Mouse (Mus musculus): Measurements from ENCODE around the gene Cfap221. TPM values are rescaled to one million over a fixed set of nuclear protein-coding genes. Genes with fewer than 3 reads are reported as not detected.
A peak's percentile ranks its signal among the peaks of the same experiment; 100 is the strongest.

Cfap221 gene
- polyA plus RNA-seq, 1 experiment from 2014 or later: 0.37 TPM

GRCm38 (mm10) chr1:119902551-119903230 is 94.3 kb downstream of the Cfap221 start:
- WGBS: 32% methylated on average over 8 of the region's 8 CpGs
- Histone ChIP-seq H3K27me3 (ENCODE audit: control insufficient read depth, insufficient read depth, low read length) (no peaks in the 10 kb centered on the region), H3K9ac (replicated peaks; ENCODE audit: low read length) (no peak overlapping the region)

GRCm38 (mm10) chr1:119899195-119900123 is 97.6 kb downstream of the Cfap221 start:
- ATAC-seq (ENCODE audit: low FRiP score, low TSS enrichment) (peak; percentile 53; the same call in 1 of the 2 replicates), DNase-seq (peak; percentile 66)
- Histone ChIP-seq H3K4me1 (ENCODE audit: control insufficient read depth, insufficient read depth, low read length) (peaks cover 20% of the 10 kb centered on the region), H3K27me3 (ENCODE audit: control insufficient read depth, insufficient read depth, low read length) (no peaks in the 10 kb centered on the region), H3K4me3 (replicated peaks; ENCODE audit: low read depth, low read length) (no peak overlapping the region), H3K9me3 (ENCODE audit: control insufficient read depth, low read length) (no peaks in the 10 kb centered on the region), H3K27ac (replicated peaks; ENCODE audit: low read depth, low read length) (no peak overlapping the region), H3K9ac (replicated peaks; ENCODE audit: low read length) (no peak overlapping the region), H3K4me2 (ENCODE audit: low read length) (no peak overlapping the region), H3K36me3 (ENCODE audit: control insufficient read depth, insufficient read depth, low read length) (no peaks in the 10 kb centered on the region)
- 74% methylated on average over 11 of the region's 11 CpGs for WGBS

More at GRCm38 (mm10) chr1:119902551-119903230, 94.3 kb downstream of the Cfap221 start:
- peak; percentile 76 for DNase-seq
- no peak overlapping the region for H3K4me3 ChIP-seq (replicated peaks; ENCODE audit: low read depth, low read length)
- no peaks in the 10 kb centered on the region for H3K36me3 ChIP-seq (ENCODE audit: control insufficient read depth, insufficient read depth, low read length)
- ATAC-seq (ENCODE audit: low FRiP score, low TSS enrichment): peak; percentile 79
- H3K9me3 ChIP-seq (ENCODE audit: control insufficient read depth, low read length): no peaks in the 10 kb centered on the region
- H3K4me1 ChIP-seq (ENCODE audit: control insufficient read depth, insufficient read depth, low read length): peaks cover 20% of the 10 kb centered on the region
- peak overlapping the region; percentile 49; the same call in 1 of the 2 replicates for H3K27ac ChIP-seq (replicated peaks; ENCODE audit: low read depth, low read length)
- no peak overlapping the region for H3K4me2 ChIP-seq (ENCODE audit: low read length)

DNA sequence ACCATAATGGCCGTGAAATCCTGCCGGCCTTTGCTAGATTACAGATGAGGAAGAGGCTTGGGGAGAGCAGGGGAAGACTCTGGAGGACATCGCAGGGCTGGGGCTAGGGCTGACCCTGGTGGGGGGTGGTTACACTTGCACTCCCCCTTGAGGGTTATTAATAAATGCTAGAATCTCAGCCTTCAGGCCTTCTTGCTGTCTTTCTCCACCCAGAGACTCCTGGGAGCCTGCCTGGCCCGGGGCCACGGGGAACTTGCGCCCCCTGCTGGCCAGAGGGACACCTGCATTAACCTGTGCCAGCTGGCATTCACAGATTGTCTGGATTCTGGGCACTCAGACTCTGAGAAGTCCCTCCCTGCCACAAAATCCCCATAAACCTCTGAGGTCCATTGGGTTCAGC is 102.1 kb downstream of the Cfap221 start:
- no peak overlapping the region for H3K4me2 ChIP-seq (ENCODE audit: low read length)
- 29% methylated on average over 6 of the region's 6 CpGs for WGBS
- peak; percentile 72 for DNase-seq
- H3K9me3 ChIP-seq (ENCODE audit: control insufficient read depth, low read length): no peaks in the 10 kb centered on the region
- no peak overlapping the region for H3K27ac ChIP-seq (replicated peaks; ENCODE audit: low read depth, low read length)
- H3K4me1 ChIP-seq (ENCODE audit: control insufficient read depth, insufficient read depth, low read length): 0 out of 2 replicates have a peak, but pooled peaks cover 5% of the 10 kb centered on the region
- no peak overlapping the region for H3K9ac ChIP-seq (replicated peaks; ENCODE audit: low read length)
- H3K36me3 ChIP-seq (ENCODE audit: control insufficient read depth, insufficient read depth, low read length): no peaks in the 10 kb centered on the region
- no peak overlapping the region for H3K4me3 ChIP-seq (replicated peaks; ENCODE audit: low read depth, low read length)
- no peaks in the 10 kb centered on the region for H3K27me3 ChIP-seq (ENCODE audit: control insufficient read depth, insufficient read depth, low read length)
- ATAC-seq (ENCODE audit: low FRiP score, low TSS enrichment): peak; percentile 47; the same call in 1 of the 2 replicates

GRCm38 (mm10) chr1:119893600-119893999 is 103.4 kb downstream of the Cfap221 start:
- 91% methylated on average over 3 of the region's 3 CpGs for WGBS
- Histone ChIP-seq H3K4me2 (ENCODE audit: low read length) (no peak overlapping the region), H3K4me1 (ENCODE audit: control insufficient read depth, insufficient read depth, low read length) (no peaks in the 10 kb centered on the region), H3K27ac (replicated peaks; ENCODE audit: low read depth, low read length) (no peak overlapping the region), H3K9me3 (ENCODE audit: control insufficient read depth, low read length) (no peaks in the 10 kb centered on the region), H3K9ac (replicated peaks; ENCODE audit: low read length) (no peak overlapping the region), H3K36me3 (ENCODE audit: control insufficient read depth, insufficient read depth, low read length) (no peaks in the 10 kb centered on the region), H3K4me3 (replicated peaks; ENCODE audit: low read depth, low read length) (no peak overlapping the region), H3K27me3 (ENCODE audit: control insufficient read depth, insufficient read depth, low read length) (no peaks in the 10 kb centered on the region)
- ATAC-seq (ENCODE audit: low FRiP score, low TSS enrichment): no peak
- DNase-seq: no peak

GRCm38 (mm10) chr1:119892933-119893332 is 104.1 kb downstream of the Cfap221 start:
- 79% methylated on average over 6 of the region's 6 CpGs for WGBS
- DNase-seq: no peak

GRCm38 (mm10) chr1:119891865-119892264 is 105.2 kb downstream of the Cfap221 start:
- no peak overlapping the region for H3K27ac ChIP-seq (replicated peaks; ENCODE audit: low read depth, low read length)
- 75% methylated on average over 4 of the region's 4 CpGs for WGBS
- DNase-seq (no peak), ATAC-seq (ENCODE audit: low FRiP score, low TSS enrichment) (no peak)
- H3K4me1 ChIP-seq (ENCODE audit: control insufficient read depth, insufficient read depth, low read length): no peaks in the 10 kb centered on the region
- no peaks in the 10 kb centered on the region for H3K36me3 ChIP-seq (ENCODE audit: control insufficient read depth, insufficient read depth, low read length)
- H3K4me2 ChIP-seq (ENCODE audit: low read length): no peak overlapping the region
- H3K9me3 ChIP-seq (ENCODE audit: control insufficient read depth, low read length): no peaks in the 10 kb centered on the region
- H3K27me3 ChIP-seq (ENCODE audit: control insufficient read depth, insufficient read depth, low read length): no peaks in the 10 kb centered on the region
- no peak overlapping the region for H3K4me3 ChIP-seq (replicated peaks; ENCODE audit: low read depth, low read length)
- no peak overlapping the region for H3K9ac ChIP-seq (replicated peaks; ENCODE audit: low read length)

More at GRCm38 (mm10) chr1:119892933-119893332, 104.1 kb downstream of the Cfap221 start:
- H3K27ac ChIP-seq (replicated peaks; ENCODE audit: low read depth, low read length): no peak overlapping the region
- H3K36me3 ChIP-seq (ENCODE audit: control insufficient read depth, insufficient read depth, low read length): no peaks in the 10 kb centered on the region
- ATAC-seq (ENCODE audit: low FRiP score, low TSS enrichment): no peak
- H3K9ac ChIP-seq (replicated peaks; ENCODE audit: low read length): no peak overlapping the region
- H3K4me1 ChIP-seq (ENCODE audit: control insufficient read depth, insufficient read depth, low read length): no peaks in the 10 kb centered on the region
- H3K4me2 ChIP-seq (ENCODE audit: low read length): no peak overlapping the region
- no peak overlapping the region for H3K4me3 ChIP-seq (replicated peaks; ENCODE audit: low read depth, low read length)
- H3K27me3 ChIP-seq (ENCODE audit: control insufficient read depth, insufficient read depth, low read length): no peaks in the 10 kb centered on the region
- H3K9me3 ChIP-seq (ENCODE audit: control insufficient read depth, low read length): no peaks in the 10 kb centered on the region

GRCm38 (mm10) chr1:119891149-119891548 is 105.9 kb downstream of the Cfap221 start:
- WGBS: 90% methylated on average over 9 of the region's 9 CpGs
- H3K4me3 ChIP-seq (replicated peaks; ENCODE audit: low read depth, low read length): no peak overlapping the region
- no peaks in the 10 kb centered on the region for H3K27me3 ChIP-seq (ENCODE audit: control insufficient read depth, insufficient read depth, low read length)
- H3K9me3 ChIP-seq (ENCODE audit: control insufficient read depth, low read length): no peaks in the 10 kb centered on the region
- no peak overlapping the region for H3K9ac ChIP-seq (replicated peaks; ENCODE audit: low read length)
- no peaks in the 10 kb centered on the region for H3K4me1 ChIP-seq (ENCODE audit: control insufficient read depth, insufficient read depth, low read length)
- ATAC-seq (ENCODE audit: low FRiP score, low TSS enrichment): no peak
- no peak overlapping the region for H3K27ac ChIP-seq (replicated peaks; ENCODE audit: low read depth, low read length)
- no peak overlapping the region for H3K4me2 ChIP-seq (ENCODE audit: low read length)
- H3K36me3 ChIP-seq (ENCODE audit: control insufficient read depth, insufficient read depth, low read length): no peaks in the 10 kb centered on the region
- no peak for DNase-seq

GRCm38 (mm10) chr1:119889347-119889746 is 107.7 kb downstream of the Cfap221 start:
- no peaks in the 10 kb centered on the region for H3K9me3 ChIP-seq (ENCODE audit: control insufficient read depth, low read length)
- no peaks in the 10 kb centered on the region for H3K36me3 ChIP-seq (ENCODE audit: control insufficient read depth, insufficient read depth, low read length)
- H3K27ac ChIP-seq (replicated peaks; ENCODE audit: low read depth, low read length): no peak overlapping the region
- H3K9ac ChIP-seq (replicated peaks; ENCODE audit: low read length): no peak overlapping the region
- H3K4me2 ChIP-seq (ENCODE audit: low read length): no peak overlapping the region
- 80% methylated on average over 16 of the region's 16 CpGs for WGBS
- H3K4me3 ChIP-seq (replicated peaks; ENCODE audit: low read depth, low read length): no peak overlapping the region
- H3K4me1 ChIP-seq (ENCODE audit: control insufficient read depth, insufficient read depth, low read length): no peaks in the 10 kb centered on the region
- no peak for ATAC-seq (ENCODE audit: low FRiP score, low TSS enrichment)
- DNase-seq: no peak
- H3K27me3 ChIP-seq (ENCODE audit: control insufficient read depth, insufficient read depth, low read length): no peaks in the 10 kb centered on the region
